Mouse (Mus musculus) neural tube, embryonic 12.5 days (tissue): ENCODE measurements at regions not wholly inside any gene's neighbourhood (a gene's known extent, or its start where the extent isn't known, plus 50 kb on each side); places are given as distances from the start of the nearest gene placed in this dataset.

Experiments
- ATAC-seq: fragments of 200-750 bp; cut with Nextera tagmentation; 2 replicates; pipeline ENCODE4 v1.8.0; 2017; ENCODE audit warnings: low read depth, mild to moderate bottlenecking, moderate TSS enrichment, moderate library complexity; ENCODE audit not compliant: low FRiP score
- H3K27ac ChIP-seq: fragments of 300-500 bp; sonication (generic); 2 replicates; pipeline ENCODE4 v1.5.1; 2016
- H3K27me3 ChIP-seq: fragments of 300-500 bp; sonication (generic); replicated peaks from 2 replicates; pipeline ENCODE4 v1.6.1; 2016; ENCODE audit warnings: mild to moderate bottlenecking
- H3K36me3 ChIP-seq: fragments of 300-500 bp; sonication (generic); 2 replicates; pipeline ENCODE4 v1.6.1; 2016; ENCODE audit warnings: mild to moderate bottlenecking
- H3K4me1 ChIP-seq: fragments of 300-500 bp; sonication (generic); 2 replicates; pipeline ENCODE4 v1.6.1; 2016
- H3K4me2 ChIP-seq: fragments of 300-500 bp; sonication (generic); replicated peaks from 2 replicates; pipeline ENCODE4 v1.6.1; 2016; ENCODE audit warnings: mild to moderate bottlenecking
- H3K4me3 ChIP-seq: fragments of 300-500 bp; sonication (generic); 2 replicates; pipeline ENCODE4 v1.5.1; 2016
- H3K9ac ChIP-seq: fragments of 300-500 bp; sonication (generic); 2 replicates; pipeline ENCODE4 v1.6.1; 2016; ENCODE audit warnings: mild to moderate bottlenecking
- H3K9me3 ChIP-seq: fragments of 300-500 bp; sonication (generic); 2 replicates; pipeline ENCODE4 v1.6.1; 2016; ENCODE audit warnings: mild to moderate bottlenecking
- WGBS: fragments of 180-500 bp; shearing (Covaris S2); methylation state at CpG from one replicate; pipeline ENCODE4 v1.1.7; 2016; 5-methylcytosine and 5-hydroxymethylcytosine counted together

GRCm38 (mm10) chr9:23911851-23912250 lies 185.9 kb upstream of the Npsr1 start:
- Histone ChIP-seq H3K9ac (no peak overlapping the region), H3K27ac (no peak overlapping the region), H3K27me3 (no peaks in the 10 kb centered on the region), H3K4me1 (no peaks in the 10 kb centered on the region), H3K4me2 (no peak overlapping the region), H3K9me3 (no peaks in the 10 kb centered on the region), H3K4me3 (no peak overlapping the region), H3K36me3 (no peaks in the 10 kb centered on the region)
- no peak for ATAC-seq
- WGBS: 98% methylated on average over 1 of the region's 1 CpGs

GRCm38 (mm10) chr9:23917345-23917744 lies 180.5 kb upstream of the Npsr1 start:
- H3K4me3 ChIP-seq: no peak overlapping the region
- ATAC-seq: no peak
- no peaks in the 10 kb centered on the region for H3K27me3 ChIP-seq
- no peaks in the 10 kb centered on the region for H3K9me3 ChIP-seq
- H3K9ac ChIP-seq: no peak overlapping the region
- H3K4me2 ChIP-seq: no peak overlapping the region
- 92% methylated on average over 5 of the region's 5 CpGs for WGBS
- H3K36me3 ChIP-seq: no peaks in the 10 kb centered on the region
- no peaks in the 10 kb centered on the region for H3K4me1 ChIP-seq
- no peak overlapping the region for H3K27ac ChIP-seq

GRCm38 (mm10) chr9:23919191-23919904 lies 178.4 kb upstream of the Npsr1 start:
- H3K4me2 ChIP-seq: no peak overlapping the region
- no peaks in the 10 kb centered on the region for H3K36me3 ChIP-seq
- no peak overlapping the region for H3K4me3 ChIP-seq
- no peaks in the 10 kb centered on the region for H3K9me3 ChIP-seq
- no peak overlapping the region for H3K27ac ChIP-seq
- WGBS: 58% methylated on average over 3 of the region's 3 CpGs
- no peaks in the 10 kb centered on the region for H3K27me3 ChIP-seq
- peak; percentile 90 for ATAC-seq
- no peak overlapping the region for H3K9ac ChIP-seq
- H3K4me1 ChIP-seq: no peaks in the 10 kb centered on the region

DNA sequence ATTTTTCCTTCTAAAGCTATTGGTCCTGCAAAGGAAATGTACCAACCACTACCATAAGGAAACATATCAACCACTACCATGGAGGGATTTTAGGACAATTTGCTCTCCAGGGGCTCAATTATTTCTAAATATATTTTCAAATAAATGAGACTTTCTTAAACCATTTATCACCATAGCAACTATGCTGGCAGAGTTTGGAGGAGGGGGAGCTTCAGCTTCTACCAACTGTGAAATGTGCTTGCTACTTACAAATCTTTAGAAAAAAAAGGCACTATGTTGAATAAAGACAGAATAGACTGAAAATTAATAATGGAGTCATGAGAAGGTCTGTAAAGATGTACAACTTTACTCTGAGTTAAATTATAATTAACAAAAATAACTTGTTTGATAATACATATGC lies 165.6 kb upstream of the Npsr1 start:
- H3K27me3 ChIP-seq: no peaks in the 10 kb centered on the region
- H3K4me3 ChIP-seq: no peak overlapping the region
- H3K4me2 ChIP-seq: no peak overlapping the region
- H3K9ac ChIP-seq: no peak overlapping the region
- H3K4me1 ChIP-seq: no peaks in the 10 kb centered on the region
- no peaks in the 10 kb centered on the region for H3K9me3 ChIP-seq
- no peaks in the 10 kb centered on the region for H3K36me3 ChIP-seq
- ATAC-seq: no peak
- no peak overlapping the region for H3K27ac ChIP-seq

- Histone ChIP-seq H3K27me3 (no peaks in the 10 kb centered on the region), H3K4me2 (no peak overlapping the region), H3K36me3 (no peaks in the 10 kb centered on the region), H3K4me1 (no peaks in the 10 kb centered on the region), H3K4me3 (no peak overlapping the region), H3K27ac (no peak overlapping the region), H3K9me3 (no peaks in the 10 kb centered on the region), H3K9ac (no peak overlapping the region)
- WGBS: 92% methylated on average over 3 of the region's 3 CpGs
- ATAC-seq: no peak
Observed at GRCm38 (mm10) chr9:23934282-23934681, 163.5 kb upstream of the Npsr1 start.

DNA sequence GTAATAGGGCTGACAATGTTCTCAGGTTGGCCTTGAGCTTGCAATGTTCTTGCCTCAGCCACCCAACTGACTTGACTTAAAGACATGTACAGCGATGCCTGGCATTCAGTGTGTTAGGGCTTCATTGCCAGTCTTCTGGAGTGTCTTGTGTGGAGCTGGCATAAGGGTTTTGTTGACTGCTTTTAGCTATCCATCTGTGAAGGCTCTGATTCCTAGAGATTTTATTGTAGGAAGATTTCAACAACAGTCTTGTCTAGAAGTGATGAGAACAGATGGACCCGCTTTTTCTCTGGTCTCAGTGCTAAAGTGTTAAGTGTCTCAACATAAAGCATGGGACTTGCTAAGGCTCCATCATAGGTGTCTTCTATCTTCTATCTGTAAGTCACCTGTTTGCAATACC lies 145.3 kb upstream of the Npsr1 start:
- 91% methylated on average over 2 of the region's 2 CpGs for WGBS
- no peaks in the 10 kb centered on the region for H3K4me1 ChIP-seq
- H3K9ac ChIP-seq: no peak overlapping the region
- no peaks in the 10 kb centered on the region for H3K9me3 ChIP-seq
- no peak overlapping the region for H3K4me2 ChIP-seq
- ATAC-seq: no peak
- H3K4me3 ChIP-seq: no peak overlapping the region
- no peak overlapping the region for H3K27ac ChIP-seq
- H3K27me3 ChIP-seq: no peaks in the 10 kb centered on the region
- H3K36me3 ChIP-seq: no peaks in the 10 kb centered on the region

- no peaks in the 10 kb centered on the region for H3K27me3 ChIP-seq
- H3K9me3 ChIP-seq: no peaks in the 10 kb centered on the region
- no peak overlapping the region for H3K27ac ChIP-seq
- H3K9ac ChIP-seq: no peak overlapping the region
- no peak overlapping the region for H3K4me3 ChIP-seq
- no peaks in the 10 kb centered on the region for H3K36me3 ChIP-seq
- ATAC-seq: no peak
- H3K4me1 ChIP-seq: no peaks in the 10 kb centered on the region
- H3K4me2 ChIP-seq: no peak overlapping the region
Observed at GRCm38 (mm10) chr9:23956593-23956992, 141.2 kb upstream of the Npsr1 start.

- Histone ChIP-seq H3K27ac (no peak overlapping the region), H3K9me3 (no peaks in the 10 kb centered on the region), H3K4me2 (no peak overlapping the region), H3K36me3 (no peaks in the 10 kb centered on the region), H3K4me1 (no peaks in the 10 kb centered on the region), H3K27me3 (no peaks in the 10 kb centered on the region), H3K4me3 (no peak overlapping the region), H3K9ac (no peak overlapping the region)
- 83% methylated on average over 2 of the region's 2 CpGs for WGBS
- no peak for ATAC-seq
Observed at GRCm38 (mm10) chr9:23969736-23970135, 128.1 kb upstream of the Npsr1 start.

GRCm38 (mm10) chr9:23973206-23973605 lies 124.6 kb upstream of the Npsr1 start:
- H3K4me3 ChIP-seq: no peak overlapping the region
- H3K27me3 ChIP-seq: no peaks in the 10 kb centered on the region
- no peaks in the 10 kb centered on the region for H3K4me1 ChIP-seq
- no peak overlapping the region for H3K9ac ChIP-seq
- H3K9me3 ChIP-seq: no peaks in the 10 kb centered on the region
- no peak for ATAC-seq
- WGBS: 70% methylated on average over 1 of the region's 1 CpGs
- H3K27ac ChIP-seq: no peak overlapping the region
- no peaks in the 10 kb centered on the region for H3K36me3 ChIP-seq
- no peak overlapping the region for H3K4me2 ChIP-seq

- Histone ChIP-seq H3K4me2 (no peak overlapping the region), H3K9me3 (no peaks in the 10 kb centered on the region), H3K4me3 (no peak overlapping the region), H3K27ac (no peak overlapping the region), H3K36me3 (no peaks in the 10 kb centered on the region), H3K9ac (no peak overlapping the region), H3K4me1 (no peaks in the 10 kb centered on the region), H3K27me3 (no peaks in the 10 kb centered on the region)
- WGBS: 81% methylated on average over 4 of the region's 4 CpGs
- no peak for ATAC-seq
Observed at GRCm38 (mm10) chr9:23977574-23977973, 120.2 kb upstream of the Npsr1 start.

GRCm38 (mm10) chr9:24006353-24006752 lies 91.4 kb upstream of the Npsr1 start:
- H3K4me1 ChIP-seq: no peaks in the 10 kb centered on the region
- H3K27me3 ChIP-seq: no peaks in the 10 kb centered on the region
- no peak overlapping the region for H3K9ac ChIP-seq
- no peak for ATAC-seq
- WGBS: 88% methylated on average over 1 of the region's 1 CpGs
- H3K4me2 ChIP-seq: no peak overlapping the region
- no peaks in the 10 kb centered on the region for H3K9me3 ChIP-seq
- no peak overlapping the region for H3K4me3 ChIP-seq
- H3K27ac ChIP-seq: no peak overlapping the region
- H3K36me3 ChIP-seq: no peaks in the 10 kb centered on the region

DNA sequence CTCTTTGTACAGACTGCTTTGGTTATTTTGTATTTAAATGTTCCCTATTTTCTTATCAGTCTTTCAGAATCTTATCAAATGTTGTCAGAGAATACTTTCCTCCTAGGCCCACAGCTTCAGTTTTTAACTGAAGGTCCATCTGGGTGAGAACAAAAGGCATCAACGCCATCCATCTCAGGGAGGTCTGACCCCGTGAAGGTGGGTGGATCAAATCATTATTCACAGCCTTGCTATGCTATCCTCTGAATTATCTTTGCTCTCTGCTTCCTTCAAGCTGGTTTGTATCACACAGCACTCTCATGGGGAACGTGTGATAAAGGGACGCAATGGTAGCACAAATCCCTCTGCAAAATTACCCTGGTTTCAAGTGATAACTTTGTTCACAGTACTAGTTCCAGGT lies 59.5 kb upstream of the Npsr1 start:
- Histone ChIP-seq H3K9ac (no peak overlapping the region), H3K27me3 (no peaks in the 10 kb centered on the region), H3K4me1 (no peaks in the 10 kb centered on the region), H3K9me3 (no peaks in the 10 kb centered on the region), H3K4me3 (no peak overlapping the region), H3K4me2 (no peak overlapping the region), H3K27ac (no peak overlapping the region), H3K36me3 (no peaks in the 10 kb centered on the region)
- WGBS: 75% methylated on average over 4 of the region's 4 CpGs
- ATAC-seq: no peak
